Mouse (Mus musculus): ENCODE measurements around the gene Gm5447.

The Gm5447 gene

DNA sequence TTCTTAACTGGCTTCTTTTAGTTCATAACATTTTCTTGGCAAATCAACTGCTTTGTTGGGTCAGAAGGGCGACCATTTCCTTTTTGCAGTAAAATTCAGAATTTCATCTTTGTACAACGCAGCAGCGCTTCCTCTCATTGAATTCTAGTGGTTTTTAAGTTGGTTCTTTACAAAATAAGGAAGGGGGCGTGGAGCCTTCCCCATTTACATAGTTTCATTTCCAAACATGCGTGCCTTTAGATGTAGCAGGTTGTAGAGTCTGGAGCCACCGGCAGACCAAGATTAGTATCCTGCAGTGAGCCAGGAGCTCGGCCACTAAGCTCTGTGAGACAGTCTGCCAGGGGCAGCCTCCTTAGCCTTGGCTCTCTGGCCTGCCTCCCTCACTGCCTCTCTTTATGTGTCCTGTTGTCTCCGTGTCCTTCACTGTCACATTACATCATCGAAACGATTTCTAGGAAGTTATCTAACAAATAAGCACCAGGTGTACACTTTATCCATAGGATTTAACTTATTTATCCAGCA lies 13.0 kb downstream of the Gm5447 start:
- no peak for DNase-seq (ENCODE audit: low read depth, low spot score)

DNA sequence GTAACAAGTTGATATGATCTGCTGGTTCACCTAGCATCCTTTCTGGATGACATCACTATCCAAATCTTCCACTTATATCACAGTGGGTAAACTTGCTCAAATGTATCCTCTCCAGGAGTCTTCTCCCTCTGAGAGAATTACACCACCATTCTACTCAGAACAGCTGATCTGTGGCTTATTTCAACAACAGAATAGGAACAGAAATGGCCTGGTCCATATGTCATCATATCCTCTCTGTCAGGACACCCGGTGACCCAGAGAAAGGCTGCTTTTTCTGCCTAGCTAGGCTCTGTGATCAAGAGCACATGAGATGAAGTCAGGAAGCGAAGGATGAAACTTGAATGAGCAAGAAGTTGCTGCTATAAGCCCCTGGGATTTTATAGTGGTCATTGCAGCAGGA lies 13.7 kb downstream of the Gm5447 start:
- DNase-seq (ENCODE audit: low read depth, low spot score), result no peak

DNA sequence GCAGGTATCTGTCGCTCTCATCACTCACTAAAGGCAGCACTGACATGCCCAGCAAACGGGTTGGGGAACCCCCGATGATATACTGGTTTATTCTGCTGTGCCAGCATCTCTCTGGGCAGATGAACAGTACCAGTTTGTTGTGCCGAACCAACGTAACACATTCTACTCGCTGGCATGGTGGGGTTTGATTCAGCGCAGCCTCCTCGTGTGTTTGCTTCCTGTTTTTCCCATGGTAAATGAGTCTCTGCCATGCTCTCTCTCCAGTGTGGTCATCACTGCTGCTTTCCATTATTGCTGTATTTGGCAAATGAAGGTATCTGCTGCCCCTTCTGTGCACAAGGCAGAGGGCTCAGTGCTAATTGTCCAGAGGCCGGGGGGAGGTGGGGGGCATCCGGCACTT lies 15.7 kb downstream of the Gm5447 start:
- DNase-seq (ENCODE audit: low read depth, low spot score), result no peak

DNA sequence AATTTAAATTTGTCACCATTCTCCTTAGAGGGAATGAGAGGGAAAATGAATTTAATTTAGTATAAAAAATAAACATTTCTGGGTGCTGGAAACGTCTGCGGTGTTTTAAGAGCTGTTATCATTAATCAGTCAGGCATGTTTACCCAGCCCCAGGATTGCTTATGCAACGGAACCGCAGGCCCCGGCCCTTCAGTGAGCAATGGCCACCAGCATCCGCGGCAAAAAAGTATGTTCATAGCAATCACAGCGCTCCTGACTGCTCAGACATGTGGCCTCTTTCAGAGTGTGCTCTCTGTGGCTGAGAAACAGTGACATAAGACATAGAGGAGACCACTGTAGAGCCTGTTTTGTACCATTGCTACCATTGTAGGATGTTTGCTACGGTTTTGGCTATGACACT lies 16.2 kb downstream of the Gm5447 start:
- DNase-seq (ENCODE audit: low read depth, low spot score), result no peak

GRCm38 (mm10) chr13:30993819-30994218 lies 19.8 kb downstream of the Gm5447 start:
- DNase-seq (ENCODE audit: low read depth, low spot score), result peak; percentile 77

DNA sequence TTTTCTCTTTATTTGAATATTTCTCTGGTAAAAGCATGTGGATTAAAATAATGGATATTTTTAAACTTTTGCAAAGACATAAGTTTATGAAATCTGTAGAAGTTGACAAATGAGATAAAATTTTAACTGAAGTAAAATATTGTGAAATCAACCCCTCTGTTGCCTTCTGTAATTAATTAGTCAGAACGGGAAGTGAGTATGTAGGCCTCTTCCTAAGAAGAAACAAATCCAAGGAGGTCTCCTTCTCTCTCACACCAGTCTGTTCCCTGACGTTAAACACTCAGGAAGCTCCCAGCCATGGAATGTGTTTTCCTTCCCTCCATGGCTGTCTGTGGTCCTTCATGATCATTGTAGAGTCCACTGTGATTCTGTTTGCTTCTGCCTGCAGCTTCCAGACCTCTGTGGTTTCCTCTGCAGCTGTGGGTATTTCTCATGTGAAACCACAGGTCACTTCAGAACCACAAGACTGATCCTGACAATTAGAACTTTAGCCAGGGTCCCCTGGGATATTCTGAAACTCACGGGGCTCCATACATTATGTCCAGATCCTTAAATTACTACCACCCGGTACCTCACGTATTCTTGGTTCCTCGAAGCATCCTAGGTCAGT lies 20.4 kb downstream of the Gm5447 start:
- peak; percentile 61 for DNase-seq (ENCODE audit: low read depth, low spot score)

- no peak for DNase-seq (ENCODE audit: low read depth, low spot score)
These were observed 23.7 kb downstream of the Gm5447 start for GRCm38 (mm10) chr13:30997526-30998253.

GRCm38 (mm10) chr13:30999799-31000198 lies 25.8 kb downstream of the Gm5447 start:
- DNase-seq (ENCODE audit: low read depth, low spot score), result no peak

DNA sequence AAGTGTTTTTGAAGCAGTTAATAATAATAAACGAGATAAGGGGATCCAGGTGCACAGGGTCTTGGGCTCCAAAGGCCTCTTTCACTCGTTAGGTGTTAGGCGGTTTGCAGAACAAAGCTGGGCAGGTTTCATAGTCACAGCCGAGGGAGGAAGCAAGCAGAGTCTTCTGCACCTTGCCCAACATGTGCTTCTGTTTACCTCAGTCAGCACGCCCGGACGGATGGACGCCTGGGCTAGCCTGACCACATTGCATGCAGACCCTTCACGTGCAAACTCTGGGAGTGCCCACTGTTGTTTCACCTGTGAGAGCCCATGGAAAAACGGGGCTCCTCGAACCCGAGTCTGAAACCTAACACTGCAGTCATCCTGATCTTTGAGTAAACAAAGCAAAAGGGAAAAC lies 30.5 kb downstream of the Gm5447 start:
- DNase-seq (ENCODE audit: low read depth, low spot score), result no peak

- DNase-seq (ENCODE audit: low read depth, low spot score), result no peak
These were observed 31.0 kb downstream of the Gm5447 start for GRCm38 (mm10) chr13:31004995-31005394.

- DNase-seq (ENCODE audit: low read depth, low spot score), result no peak
These were observed 43.5 kb downstream of the Gm5447 start for GRCm38 (mm10) chr13:31017545-31017944.

DNA sequence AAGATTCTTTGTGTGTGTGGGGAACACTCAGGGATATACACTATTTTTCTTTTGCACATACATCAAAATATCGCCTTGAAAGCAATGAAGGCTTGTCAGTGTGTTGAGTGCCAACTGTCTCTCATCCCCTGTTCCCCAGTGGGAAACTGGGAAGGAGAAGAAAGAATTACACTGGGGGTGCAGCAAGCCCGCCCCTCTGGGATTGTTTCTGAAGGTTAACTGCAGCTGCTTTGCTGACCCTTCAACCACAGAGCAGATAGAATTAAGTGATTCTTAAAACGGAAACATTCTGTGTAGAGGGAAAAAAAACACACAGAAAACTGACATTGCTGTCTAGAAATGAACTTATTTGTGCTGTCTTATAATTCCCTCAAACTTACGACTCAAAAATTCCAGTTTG lies 47.5 kb downstream of the Gm5447 start:
- no peak for DNase-seq (ENCODE audit: low read depth, low spot score)

- DNase-seq (ENCODE audit: low read depth, low spot score), result no peak
These were observed 47.9 kb downstream of the Gm5447 start for GRCm38 (mm10) chr13:31021927-31022326.

GRCm38 (mm10) chr13:31023664-31024063 lies 49.7 kb downstream of the Gm5447 start:
- no peak for DNase-seq (ENCODE audit: low read depth, low spot score)

Measured in 3T3-L1 (cell line).